Mouse (Mus musculus): ENCODE measurements around the gene Ramp3.

The Ramp3 gene

DNA sequence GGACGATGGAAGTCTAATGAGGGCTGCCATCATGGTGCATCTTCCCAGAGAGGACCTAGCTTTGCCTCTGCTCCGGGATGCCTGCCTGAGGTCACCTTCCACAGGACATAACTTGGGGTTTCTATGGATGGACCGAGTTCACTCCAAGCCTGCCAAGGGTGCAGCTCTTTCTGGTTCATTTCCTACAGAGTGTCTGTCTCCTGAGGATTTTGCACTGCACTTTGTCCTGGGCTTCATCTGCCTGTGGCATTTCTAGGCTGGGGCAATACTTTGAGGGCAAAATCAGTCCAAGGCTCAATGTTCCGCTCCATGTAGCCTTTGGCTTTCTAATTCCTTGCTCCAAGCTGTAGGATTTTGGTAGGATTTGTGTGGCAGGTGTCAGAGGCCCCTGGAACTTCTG, 12.5 kb downstream of the Ramp3 start:
- DNase-seq (ENCODE audit: low spot score): no peak

DNA sequence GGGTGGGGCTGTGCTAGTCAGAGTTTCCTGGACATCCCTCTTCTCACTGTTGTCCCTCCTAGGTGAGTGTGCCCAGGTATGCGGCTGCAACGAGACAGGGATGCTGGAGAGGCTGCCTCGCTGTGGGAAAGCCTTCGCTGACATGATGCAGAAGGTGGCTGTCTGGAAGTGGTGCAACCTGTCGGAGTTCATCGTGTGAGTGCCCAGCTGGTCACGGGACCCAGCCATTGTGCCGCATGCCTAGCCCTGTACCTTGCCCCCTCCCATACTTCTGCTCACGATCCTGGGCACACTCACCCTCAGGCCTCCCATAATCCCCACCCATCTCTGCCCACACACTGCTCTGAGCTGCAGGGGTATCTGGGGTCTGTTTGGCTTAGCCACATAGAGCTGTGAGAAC, 16.4 kb downstream of the Ramp3 start:
- no peak for DNase-seq (ENCODE audit: low spot score)

DNA sequence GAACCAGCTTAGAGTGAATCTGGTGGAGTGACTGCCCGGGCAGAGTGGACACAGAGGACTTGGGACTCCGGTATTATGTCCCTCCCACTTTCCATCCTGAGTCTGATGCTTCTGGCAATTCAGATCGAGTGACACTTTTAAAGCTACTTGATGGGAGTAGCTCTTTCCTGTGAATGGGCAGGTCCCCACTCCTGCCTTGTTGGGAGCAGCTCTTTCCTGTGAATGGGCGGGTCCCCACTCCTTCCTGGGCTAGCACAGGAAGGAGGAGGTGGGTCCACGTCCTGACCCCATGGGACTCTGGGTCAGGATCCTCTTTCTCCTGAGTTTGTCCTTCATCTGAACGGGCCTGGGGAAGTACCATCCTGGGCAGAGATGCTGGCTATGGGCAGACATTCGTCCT, 17.1 kb downstream of the Ramp3 start:
- no peak for DNase-seq (ENCODE audit: low spot score)

DNA sequence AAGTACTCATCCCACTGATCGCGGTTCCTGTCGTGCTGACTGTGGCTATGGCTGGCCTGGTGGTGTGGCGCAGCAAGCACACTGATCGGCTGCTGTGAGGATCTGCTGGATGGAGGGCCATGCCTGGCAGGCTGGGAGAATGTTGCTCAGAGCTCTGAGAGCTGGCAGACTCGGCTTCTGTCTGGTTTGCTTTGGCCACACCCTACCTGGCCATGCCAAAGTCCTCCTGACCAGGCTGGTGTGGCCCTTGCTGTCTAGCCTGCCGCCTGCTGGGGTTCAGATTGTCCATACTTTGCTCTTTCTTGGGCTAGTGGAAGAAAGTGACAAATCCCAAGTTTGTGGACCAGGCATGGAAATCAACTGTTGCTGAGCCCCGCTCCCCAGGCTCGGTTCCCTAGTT, 18.3 kb downstream of the Ramp3 start:
- no peak for DNase-seq (ENCODE audit: low spot score)

DNA sequence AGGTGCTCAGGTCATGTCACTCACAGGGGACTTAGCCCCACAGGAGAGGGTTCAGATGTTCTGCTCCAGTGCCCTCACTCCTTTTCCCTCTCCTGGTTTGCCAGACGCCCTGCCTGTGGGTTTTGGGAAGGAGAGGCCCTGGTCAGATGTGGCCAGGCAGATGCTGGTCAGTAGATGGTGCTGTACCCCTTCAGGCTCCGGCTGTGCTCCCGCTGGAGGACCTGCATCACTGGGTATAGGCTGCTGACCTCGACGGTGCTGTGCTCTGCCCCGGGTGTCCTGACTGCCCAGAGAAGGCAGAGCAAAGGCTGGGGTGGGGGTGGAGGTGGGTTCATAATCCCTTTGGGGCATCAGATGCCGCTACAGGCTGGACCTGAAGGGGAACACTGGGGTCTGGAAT, 19.2 kb downstream of the Ramp3 start:
- no peak for DNase-seq (ENCODE audit: low spot score)

DNA sequence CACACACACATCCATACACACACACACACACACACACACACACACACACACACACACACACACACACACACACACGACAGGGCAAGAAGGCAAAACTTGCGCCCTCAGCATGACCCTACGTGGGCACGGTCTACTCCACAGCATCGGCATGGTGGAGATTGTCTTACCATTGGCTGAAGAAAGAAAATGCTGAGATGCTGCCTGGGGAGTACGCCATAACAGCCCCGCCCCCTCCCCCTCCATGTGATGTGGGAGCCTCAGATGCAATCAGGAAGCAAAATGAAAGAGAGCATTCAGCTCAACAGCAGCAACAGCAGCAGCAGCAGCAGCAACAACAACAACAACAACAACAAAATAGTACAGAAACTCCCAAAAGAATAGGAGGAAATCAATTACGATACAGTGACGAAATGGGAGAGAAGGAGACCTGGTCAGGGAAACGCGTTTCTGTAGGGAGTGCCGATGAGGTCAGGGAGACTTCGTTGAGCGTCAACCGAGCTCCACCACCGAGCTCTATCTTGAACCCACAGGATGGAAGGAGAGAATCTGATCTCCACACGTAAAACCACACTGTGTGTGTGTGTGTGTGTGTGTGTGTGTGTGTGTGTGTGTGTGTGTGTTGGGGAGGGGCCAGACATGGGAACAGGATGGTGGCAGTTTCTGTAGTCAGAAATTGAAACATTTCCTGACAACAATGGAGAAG, 21.5 kb downstream of the Ramp3 start:
- DNase-seq (ENCODE audit: low spot score): no peak

DNA sequence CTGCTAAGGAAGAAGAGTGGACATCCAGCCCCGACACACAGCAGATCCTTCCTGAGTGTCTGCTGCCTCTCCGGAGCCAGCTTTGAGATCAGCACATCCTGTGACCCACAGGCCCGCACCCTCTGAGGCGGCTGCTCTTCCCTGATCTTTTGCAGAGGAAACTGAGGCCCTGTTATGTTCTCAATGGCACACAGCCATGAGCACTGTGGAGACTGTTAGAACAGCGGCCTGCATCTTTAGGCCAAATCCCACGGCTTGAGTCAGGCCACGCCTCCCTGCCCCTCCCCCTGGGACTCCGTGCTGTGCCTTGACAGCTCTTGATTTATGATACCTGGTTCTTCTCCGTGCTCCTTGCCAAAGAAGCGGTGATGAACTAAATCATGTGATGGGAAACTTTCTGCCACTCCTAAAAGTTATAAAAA, 22.1 kb downstream of the Ramp3 start:
- DNase-seq (ENCODE audit: low spot score): no peak

DNA sequence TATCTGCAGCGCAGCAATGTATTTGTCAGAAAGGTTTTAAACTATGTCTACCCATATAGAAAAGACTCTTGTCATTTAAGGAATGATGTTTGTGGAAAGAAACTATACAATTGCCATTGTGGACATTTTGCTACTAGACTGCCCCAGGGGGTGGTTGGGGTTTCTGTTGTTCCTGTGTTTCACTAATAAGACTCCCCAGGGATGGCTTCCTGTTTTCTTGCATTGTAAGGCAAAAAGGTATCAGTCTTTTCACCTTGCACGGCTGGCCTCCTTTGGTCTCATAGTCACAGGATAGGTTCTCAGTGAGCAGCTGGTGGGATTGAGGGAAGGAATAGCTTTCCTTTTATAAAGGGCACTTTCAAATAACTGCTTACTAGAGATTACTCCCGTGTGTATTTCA, 26.4 kb downstream of the Ramp3 start:
- no peak for DNase-seq (ENCODE audit: low spot score)

DNA sequence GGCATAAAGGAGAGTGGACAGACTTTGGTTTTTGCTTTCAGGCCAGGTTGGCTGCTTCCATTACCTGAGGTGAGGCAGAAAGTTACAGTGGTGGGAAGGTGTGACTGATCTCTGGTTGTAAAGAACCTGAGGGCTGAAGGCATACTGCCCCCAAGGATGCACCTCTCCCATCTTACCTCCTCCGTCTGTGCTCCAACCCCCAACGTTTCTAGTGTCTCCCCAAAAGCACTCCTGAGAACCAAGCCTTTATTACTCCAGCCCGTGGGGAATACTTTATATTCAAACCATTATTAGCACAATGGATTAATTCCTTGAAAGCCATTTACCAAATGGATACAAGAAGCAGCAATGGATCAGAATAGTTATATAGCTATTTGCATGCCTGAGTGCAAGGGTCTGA, 30.6 kb downstream of the Ramp3 start:
- DNase-seq (ENCODE audit: low spot score): no peak

DNA sequence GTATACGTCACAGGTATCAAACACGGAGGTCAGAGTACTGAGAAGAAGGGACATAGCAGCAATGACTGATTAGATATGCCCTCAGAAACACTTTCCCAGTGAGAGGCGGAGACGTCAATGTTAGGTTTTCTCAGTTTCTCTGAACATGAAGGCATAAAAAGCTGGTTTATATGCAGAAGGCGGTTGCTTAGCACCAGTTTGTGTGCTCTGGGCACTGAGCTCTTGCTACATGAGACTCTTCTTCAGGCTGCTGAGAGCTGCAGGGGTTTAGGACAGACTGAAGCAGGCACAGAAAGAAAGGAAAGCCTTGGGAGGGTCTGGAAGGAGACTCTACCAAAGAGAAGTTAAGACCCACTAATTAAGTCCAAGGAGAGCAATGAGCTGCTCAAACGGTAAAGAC, 34.0 kb downstream of the Ramp3 start:
- DNase-seq (ENCODE audit: low spot score): no peak

DNA sequence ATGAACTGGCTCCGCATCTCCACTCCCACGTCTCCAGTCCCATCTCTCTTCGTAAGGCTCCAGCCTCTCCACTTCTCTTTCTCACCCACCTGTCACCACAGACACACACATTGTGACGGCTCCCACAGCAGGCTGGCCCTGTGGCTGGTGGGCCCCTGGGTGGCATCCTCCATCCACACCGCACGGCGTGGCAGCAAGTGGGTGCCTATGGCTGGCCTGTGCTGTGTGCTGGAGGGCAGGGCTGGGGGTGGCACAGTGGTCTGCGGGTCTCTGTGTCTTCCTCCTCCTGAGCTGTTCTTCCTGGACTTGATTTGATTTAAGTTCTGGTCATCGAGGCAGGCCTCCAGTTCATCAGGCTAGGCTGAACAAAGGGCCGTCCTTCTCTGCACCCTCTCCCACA, 35.8 kb downstream of the Ramp3 start:
- DNase-seq (ENCODE audit: low spot score): no peak

DNA sequence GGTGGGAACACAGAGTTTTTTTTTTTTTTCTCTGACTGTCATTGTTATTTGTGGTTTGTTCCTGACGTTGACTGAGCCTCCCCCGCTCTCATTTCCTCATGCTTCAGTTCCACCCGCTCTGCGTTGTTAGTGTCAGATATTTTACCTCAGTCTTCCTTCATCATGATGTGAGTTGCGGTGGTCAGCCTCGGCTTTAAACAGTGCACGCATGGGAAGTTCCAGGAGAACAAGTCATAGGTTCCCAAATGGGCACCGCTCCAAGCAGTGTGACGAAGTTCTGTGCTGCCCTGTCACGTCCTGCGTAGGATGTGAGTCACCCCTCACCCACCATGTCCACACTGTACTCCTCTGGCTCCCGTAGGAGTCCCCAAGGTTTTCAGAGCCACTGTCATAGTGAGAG, 36.9 kb downstream of the Ramp3 start:
- DNase-seq (ENCODE audit: low spot score): no peak

DNA sequence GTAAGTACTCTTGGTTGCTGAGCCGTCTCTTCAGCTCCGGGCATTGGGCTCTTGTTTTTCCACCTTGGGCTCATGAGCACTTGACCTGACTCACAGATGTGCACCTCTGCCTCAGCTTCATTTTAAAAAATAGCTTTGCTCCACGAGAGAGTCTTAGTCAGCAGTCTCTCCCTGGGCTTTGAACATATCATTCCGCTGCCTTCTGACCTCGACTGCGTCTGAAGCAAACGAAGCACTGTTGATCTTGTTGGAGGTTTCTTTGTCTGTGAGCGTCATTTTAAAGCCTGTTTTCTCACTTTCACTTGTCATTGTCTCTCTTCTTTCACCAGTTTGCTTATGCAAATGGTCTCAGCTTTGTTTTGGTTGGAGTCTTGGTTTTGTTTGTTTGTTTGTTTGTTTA, 38.2 kb downstream of the Ramp3 start:
- DNase-seq (ENCODE audit: low spot score): no peak

DNA sequence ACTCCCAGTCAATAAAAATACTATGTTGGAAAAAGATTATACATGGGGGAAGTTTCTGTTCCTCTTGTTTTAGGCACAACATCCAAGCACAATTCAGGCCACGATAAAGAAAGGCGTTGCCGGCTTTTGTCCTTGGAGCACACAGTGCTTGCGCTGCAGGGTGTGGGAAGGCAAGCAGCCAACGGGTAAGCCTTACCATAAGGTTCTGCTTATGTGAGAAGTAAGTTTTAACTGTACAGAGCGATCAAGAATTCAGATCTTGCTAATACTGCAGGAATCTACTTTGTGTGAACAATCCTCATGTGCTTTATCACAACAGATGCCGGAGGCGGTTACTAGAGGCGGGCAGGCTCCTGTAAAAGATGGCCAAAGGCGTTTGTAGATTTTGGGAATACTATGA, 39.4 kb downstream of the Ramp3 start:
- DNase-seq (ENCODE audit: low spot score): no peak

DNA sequence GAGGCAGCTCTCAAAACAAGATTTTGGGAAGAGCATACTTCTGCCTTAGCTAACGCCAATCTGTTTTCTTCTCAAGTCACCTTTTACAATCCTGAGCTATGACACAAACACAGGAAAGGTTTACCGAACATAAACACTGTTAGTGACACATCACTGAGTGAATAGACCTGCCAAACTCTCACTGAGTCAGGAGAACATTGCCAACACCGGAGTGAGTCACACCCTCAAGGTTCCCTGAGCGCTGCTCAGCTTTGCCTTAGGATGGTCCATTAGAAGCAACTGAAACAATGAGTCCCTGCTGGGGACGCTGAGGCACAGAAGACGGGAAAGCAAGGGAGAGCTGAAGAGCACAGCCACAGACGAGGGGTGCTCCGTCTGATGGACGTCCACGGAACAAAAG, 40.0 kb downstream of the Ramp3 start:
- no peak for DNase-seq (ENCODE audit: low spot score)

DNA sequence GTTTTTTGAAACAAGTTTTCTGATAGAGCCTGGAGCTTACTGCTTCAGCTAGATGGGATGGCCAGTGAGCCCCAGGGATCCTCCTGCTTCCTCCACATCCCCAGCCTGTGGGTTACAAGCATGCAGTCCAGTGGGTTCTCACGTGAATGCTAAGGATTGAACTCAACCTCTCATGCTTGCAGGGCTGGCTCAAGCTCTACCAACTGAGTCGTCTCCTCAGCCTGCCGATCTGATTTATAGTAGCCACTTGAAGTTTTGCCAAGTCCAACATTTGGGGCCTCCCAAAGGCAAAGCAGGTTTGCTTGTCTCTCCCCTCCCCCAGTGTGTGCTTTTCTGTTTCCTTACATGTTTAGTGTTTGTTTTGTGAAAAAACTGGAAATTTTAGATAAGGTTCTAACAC, 43.9 kb downstream of the Ramp3 start:
- DNase-seq (ENCODE audit: low spot score): no peak

DNA sequence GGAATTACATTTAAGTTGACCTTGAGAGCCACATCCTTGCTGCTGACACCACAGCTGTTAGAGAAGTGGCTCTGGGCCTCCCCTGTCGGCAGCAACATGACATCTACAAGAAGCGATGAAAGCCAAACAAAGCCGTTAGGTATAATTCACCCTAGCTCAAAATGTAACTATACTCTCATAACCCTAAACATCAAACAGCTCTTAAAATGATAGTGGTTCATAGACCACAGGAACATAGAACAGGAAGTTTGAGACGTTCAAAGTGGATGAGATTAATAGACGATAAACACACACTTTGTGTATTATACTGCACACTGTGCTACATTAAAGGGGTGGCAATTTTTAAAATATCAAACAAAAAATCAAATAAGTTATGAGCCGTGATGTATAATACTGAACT, 46.5 kb downstream of the Ramp3 start:
- no peak for DNase-seq (ENCODE audit: low spot score)

DNA sequence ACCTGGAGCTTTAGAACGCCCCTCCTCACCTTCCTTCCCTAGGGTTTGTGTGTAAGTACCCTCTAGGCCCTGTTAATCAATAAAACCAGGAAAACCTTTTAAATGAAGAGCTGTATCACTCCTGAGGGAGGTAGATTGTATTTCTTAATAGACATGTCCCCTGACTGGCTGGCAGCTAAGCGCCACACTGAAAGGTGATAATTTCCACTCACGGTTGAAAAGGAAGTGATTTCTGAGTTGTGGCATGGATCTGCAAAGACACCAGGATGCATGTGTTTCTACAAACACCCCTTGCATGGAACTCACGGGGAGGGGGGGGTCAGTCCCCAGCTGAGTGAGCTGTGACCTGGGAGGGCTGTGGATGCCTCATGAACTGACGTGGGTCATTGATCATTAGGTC, 47.2 kb downstream of the Ramp3 start:
- DNase-seq (ENCODE audit: low spot score): no peak

DNA sequence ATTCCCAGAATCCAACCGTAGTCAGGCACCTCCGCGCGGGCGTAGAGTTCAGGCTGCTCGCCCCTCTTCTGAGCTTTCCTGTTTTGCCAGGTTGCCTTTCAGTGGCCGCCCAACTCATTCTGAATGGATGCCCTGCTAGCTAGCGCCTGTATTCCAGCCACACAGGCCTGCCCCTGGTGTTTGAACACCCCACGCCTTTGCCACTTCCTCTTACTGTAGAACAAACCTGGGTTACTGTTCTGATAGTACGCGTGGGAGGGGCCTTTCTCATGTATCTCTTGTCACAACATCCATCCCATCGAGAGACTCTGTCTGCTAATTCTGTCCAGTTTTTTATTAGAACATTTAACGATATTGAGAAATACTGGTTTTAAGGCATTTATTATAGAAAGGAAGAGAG, 48.5 kb downstream of the Ramp3 start:
- no peak for DNase-seq (ENCODE audit: low spot score)

DNA sequence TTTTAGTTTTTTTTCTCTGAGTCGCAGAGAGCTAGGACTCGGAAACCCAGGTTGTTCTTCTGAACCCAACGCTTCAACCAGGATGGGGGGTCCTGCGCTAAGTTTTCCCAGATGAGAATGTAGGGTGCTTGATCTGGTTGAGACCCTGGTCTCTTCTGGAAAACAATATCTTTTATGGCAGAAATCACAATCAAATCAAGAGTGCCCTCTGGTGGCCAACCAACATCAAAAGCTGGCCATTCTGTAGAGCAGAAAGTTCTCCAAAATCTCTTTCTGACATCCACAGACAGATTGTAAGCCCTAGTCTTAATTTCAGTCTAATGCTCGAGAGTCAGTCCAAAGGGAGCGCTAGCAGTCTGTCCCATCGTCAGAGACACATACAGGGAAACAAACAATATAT, 50.1 kb downstream of the Ramp3 start:
- no peak for DNase-seq (ENCODE audit: low spot score)

DNA sequence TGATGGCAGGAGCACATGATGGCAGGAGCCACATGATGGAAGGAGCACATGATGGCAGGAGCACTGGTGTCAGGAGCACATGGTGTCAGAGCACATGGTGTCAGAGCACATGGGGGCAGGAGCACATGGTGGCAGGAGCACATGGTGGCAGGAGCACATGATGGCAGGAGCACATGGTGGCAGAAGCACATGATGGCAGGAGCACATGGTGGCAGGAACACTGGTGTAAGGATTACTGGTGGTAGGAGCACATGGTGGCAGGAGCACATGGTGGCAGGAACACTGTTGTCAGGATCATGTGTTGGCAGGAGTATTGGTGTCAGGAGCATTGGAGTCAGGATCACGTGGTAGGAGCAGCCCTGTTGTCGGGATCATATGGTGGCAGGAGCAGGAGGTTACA, 52.1 kb downstream of the Ramp3 start:
- no peak for DNase-seq (ENCODE audit: low spot score)

DNA sequence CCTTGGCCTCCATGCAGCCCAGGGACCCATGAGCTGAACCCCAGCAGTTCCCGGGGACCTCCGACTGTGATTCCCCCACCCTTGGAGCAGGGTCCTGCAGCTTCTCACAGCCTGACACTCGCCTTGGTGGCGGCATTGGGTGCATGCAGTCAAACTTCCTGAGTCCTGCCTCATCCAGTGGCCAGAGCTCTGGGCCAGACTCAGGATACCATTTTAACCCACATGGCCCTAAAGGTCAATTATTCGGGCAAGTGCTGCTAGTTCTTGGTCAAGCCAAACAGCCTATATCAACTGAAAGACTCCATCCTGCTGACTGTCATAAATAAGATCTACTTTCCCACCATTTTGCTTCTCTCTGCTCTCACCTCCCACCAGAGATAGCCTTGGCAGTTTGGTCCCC, 62.4 kb downstream of the Ramp3 start:
- no peak for DNase-seq (ENCODE audit: low spot score)

DNA sequence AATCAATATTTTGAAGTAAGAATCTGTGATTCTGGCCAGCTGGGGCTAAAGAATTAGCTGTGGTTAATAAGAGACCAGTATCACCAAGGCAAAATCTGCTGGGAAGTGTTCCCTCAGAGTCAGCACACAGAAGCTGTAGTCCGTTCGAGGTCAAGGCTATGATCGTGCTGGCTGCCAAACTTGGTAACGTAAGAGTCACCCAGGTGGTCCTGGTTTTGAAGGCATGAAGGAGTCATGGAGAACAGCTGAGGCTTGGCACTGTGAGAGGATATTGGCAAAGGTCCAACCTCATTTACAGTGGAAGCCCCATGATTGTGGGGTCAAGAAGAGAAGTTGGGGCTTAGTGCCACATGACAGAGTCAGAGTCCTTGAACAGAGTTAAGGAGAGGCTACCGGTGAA, 68.6 kb downstream of the Ramp3 start:
- DNase-seq (ENCODE audit: low spot score): no peak

Measured in ovary, adult 18-20 months (tissue).